Mouse (Mus musculus) NIH3T3 (cell line): Measurements from ENCODE around the gene Foxm1.

Experiments used
- DNase-seq: peaks from one replicate; pipeline ENCODE4 v3.0.0-alpha.2; 2012; ENCODE audit warnings: low read depth

Foxm1 gene

GRCm38 (mm10) chr6:128425046-128425445, 62.3 kb downstream of the Foxm1 start:
- DNase-seq = no peak
